Mouse (Mus musculus): ENCODE measurements around the gene Pi4k2b. TPM values are rescaled to one million over a fixed set of nuclear protein-coding genes. Genes with fewer than 3 reads are reported as not detected.

Gene Pi4k2b
- total and polyA plus RNA-seq, 2 experiments from 2014 or later, result 2.3 to 7.7 TPM

DNA sequence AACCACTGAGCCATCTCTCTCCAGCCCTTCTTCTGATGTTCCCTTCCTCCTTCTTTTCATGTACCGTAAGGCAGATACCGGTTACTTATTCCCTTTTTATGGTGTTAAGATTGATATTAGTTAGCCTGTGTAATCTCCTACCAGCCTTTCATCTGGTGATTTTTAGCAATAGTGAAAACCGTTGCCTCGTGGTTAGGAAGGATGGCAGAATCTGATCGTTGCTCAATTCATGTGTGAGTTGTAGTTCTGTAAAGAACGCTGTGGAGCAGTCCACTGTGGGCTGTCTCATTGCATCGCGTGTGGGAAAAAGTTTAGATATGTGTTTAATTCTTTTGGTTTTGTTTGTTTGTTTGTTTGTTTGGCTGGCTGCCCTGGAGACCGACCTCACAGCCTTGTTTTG, 51.9 kb downstream of the Pi4k2b start:
- H3K36me3 ChIP-seq (ENCODE audit: insufficient read depth, low read length), result peaks cover 22% of the 10 kb centered on the region; the same call in 1 of the 2 replicates
- ATAC-seq, result no peak
- no peak overlapping the region for H3K27ac ChIP-seq
- H3K4me3 ChIP-seq (ENCODE audit: low read length), result no peak overlapping the region
- DNase-seq (ENCODE audit: low spot score), result no peak
- H3K4me2 ChIP-seq (ENCODE audit: low read depth, low read length), result no peak overlapping the region
- H3K27me3 ChIP-seq (ENCODE audit: insufficient read depth, low read length), result no peaks in the 10 kb centered on the region
- H3K9ac ChIP-seq (replicated peaks; ENCODE audit: low read length), result no peak overlapping the region
- H3K4me1 ChIP-seq (ENCODE audit: insufficient read depth, low read length), result no peaks in the 10 kb centered on the region
- WGBS, result 90% methylated on average over 9 of the region's 9 CpGs
- no peaks in the 10 kb centered on the region for H3K9me3 ChIP-seq (ENCODE audit: low read length)
- TF ChIP-seq CTCF (IDR thresholded peaks at IDR 0.05; ENCODE audit: low read depth), result no peak

- Histone ChIP-seq H3K4me1 (ENCODE audit: insufficient read depth, low read length) (no peaks in the 10 kb centered on the region), H3K27me3 (ENCODE audit: insufficient read depth, low read length) (no peaks in the 10 kb centered on the region), H3K36me3 (ENCODE audit: insufficient read depth, low read length) (peaks cover 23% of the 10 kb centered on the region; the same call in 1 of the 2 replicates), H3K27ac (no peak overlapping the region), H3K4me2 (ENCODE audit: low read depth, low read length) (no peak overlapping the region), H3K9me3 (ENCODE audit: low read length) (no peaks in the 10 kb centered on the region), H3K9ac (replicated peaks; ENCODE audit: low read length) (no peak overlapping the region), H3K4me3 (ENCODE audit: low read length) (no peak overlapping the region)
- WGBS, result 88% methylated on average over 9 of the region's 9 CpGs
- no peak for DNase-seq (ENCODE audit: low spot score)
- ATAC-seq, result no peak
- no peak for TF ChIP-seq CTCF (IDR thresholded peaks at IDR 0.05; ENCODE audit: low read depth)
Measured at GRCm38 (mm10) chr5:52794109-52794508, 52.7 kb downstream of the Pi4k2b start.

DNA sequence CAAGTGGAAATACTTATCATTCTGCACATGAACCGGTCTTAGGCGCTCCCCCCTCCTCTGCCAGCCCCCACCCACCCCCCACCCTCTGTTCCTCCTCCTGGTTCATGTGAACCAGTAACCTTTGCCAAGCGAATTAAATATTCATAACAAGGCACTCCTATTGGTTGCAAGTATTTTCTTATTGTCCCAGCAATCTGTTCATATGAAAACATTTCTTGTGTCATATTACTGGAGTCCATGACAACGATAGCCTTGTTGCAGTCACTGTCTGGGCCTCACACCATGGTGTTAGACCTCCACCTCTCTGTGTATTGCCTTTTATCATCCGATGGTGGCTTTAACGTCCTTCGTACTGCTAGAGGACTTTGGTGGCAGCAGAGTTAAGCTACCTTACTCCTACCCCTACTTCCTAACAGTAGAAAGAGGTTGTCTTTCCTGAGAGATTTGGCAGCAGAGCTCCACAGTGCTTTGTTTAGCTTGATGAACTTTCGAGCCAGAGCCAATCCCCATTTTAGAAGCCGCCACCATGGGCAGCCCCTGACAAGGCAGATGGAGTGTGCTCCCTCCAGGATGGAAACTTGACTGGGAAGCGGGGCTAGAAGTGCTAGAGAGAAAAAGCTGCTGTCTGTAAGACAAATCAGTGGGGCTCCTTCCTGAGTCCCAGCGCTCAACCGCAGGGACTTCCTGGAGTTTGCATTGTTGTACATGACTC, 58.1 kb downstream of the Pi4k2b start:
- no peaks in the 10 kb centered on the region for H3K27me3 ChIP-seq (ENCODE audit: insufficient read depth, low read length)
- H3K36me3 ChIP-seq (ENCODE audit: insufficient read depth, low read length), result peaks cover 23% of the 10 kb centered on the region; the same call in 1 of the 2 replicates
- DNase-seq (ENCODE audit: low spot score) (peak; percentile 20), ATAC-seq (peak; percentile 88)
- 74% methylated on average over 12 of the region's 12 CpGs for WGBS
- H3K9me3 ChIP-seq (ENCODE audit: low read length), result no peaks in the 10 kb centered on the region
- no peak overlapping the region for H3K9ac ChIP-seq (replicated peaks; ENCODE audit: low read length)
- H3K27ac ChIP-seq, result no peak overlapping the region; the same call in 1 of the 2 replicates
- H3K4me1 ChIP-seq (ENCODE audit: insufficient read depth, low read length), result no peaks in the 10 kb centered on the region
- no peak overlapping the region for H3K4me2 ChIP-seq (ENCODE audit: low read depth, low read length)
- H3K4me3 ChIP-seq (ENCODE audit: low read length), result no peak overlapping the region
- no peak for TF ChIP-seq CTCF (IDR thresholded peaks at IDR 0.05; ENCODE audit: low read depth)

DNA sequence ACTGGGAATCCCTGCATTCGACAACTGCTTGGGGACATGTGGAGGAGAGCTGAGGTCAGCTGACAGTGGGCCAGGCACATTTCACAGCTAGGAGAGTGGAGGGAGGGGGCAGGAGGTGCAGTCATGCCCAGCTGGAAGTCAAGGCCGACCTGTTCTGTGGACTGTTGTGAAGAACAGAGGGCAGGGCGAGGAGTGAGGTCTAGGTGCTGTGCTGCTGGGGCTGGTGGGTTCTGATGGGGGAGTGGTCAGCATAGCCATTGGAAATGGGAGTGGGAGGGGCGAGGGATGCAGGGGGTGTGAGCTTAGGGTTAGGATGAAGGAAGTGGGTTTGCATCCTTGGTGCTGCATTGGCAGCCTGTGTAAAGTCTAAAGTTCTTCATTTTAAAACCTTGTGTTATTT, 64.4 kb downstream of the Pi4k2b start:
- no peak for TF ChIP-seq CTCF (IDR thresholded peaks at IDR 0.05; ENCODE audit: low read depth)
- no peak overlapping the region for H3K4me2 ChIP-seq (ENCODE audit: low read depth, low read length)
- ATAC-seq, result no peak
- no peak overlapping the region for H3K9ac ChIP-seq (replicated peaks; ENCODE audit: low read length)
- no peak overlapping the region for H3K4me3 ChIP-seq (ENCODE audit: low read length)
- WGBS, result 84% methylated on average over 4 of the region's 4 CpGs
- no peaks in the 10 kb centered on the region for H3K27me3 ChIP-seq (ENCODE audit: insufficient read depth, low read length)
- H3K9me3 ChIP-seq (ENCODE audit: low read length), result no peaks in the 10 kb centered on the region
- H3K4me1 ChIP-seq (ENCODE audit: insufficient read depth, low read length), result no peaks in the 10 kb centered on the region
- no peak overlapping the region for H3K27ac ChIP-seq
- H3K36me3 ChIP-seq (ENCODE audit: insufficient read depth, low read length), result 0 out of 2 replicates have a peak, but pooled peaks cover 5% of the 10 kb centered on the region
- no peak for DNase-seq (ENCODE audit: low spot score)

DNA sequence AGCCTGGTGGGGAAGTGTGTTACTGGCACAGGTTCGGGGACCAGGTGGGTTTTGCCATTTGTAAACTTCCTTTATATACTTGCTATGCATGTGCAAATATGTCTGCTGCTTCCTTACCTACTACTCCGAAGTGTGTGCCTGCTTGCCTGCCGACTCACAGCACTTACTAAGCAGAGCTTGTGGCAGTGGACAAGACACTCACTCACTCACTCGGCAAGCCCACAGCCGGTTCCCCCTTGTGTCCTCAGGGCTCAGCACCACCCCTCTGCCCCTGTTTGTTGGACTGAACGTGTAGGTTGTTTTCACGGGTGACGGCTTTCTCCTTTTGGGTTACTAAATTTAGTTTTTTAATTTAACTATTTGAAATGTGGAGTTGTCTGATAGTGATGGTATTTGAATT, 65.0 kb downstream of the Pi4k2b start:
- DNase-seq (ENCODE audit: low spot score) (no peak), ATAC-seq (no peak)
- WGBS, result 77% methylated on average over 8 of the region's 8 CpGs
- TF ChIP-seq CTCF (IDR thresholded peaks at IDR 0.05; ENCODE audit: low read depth), result no peak
- H3K9ac ChIP-seq (replicated peaks; ENCODE audit: low read length), result no peak overlapping the region
- H3K27ac ChIP-seq, result no peak overlapping the region
- H3K4me2 ChIP-seq (ENCODE audit: low read depth, low read length), result no peak overlapping the region
- 0 out of 2 replicates have a peak, but pooled peaks cover 5% of the 10 kb centered on the region for H3K36me3 ChIP-seq (ENCODE audit: insufficient read depth, low read length)
- no peaks in the 10 kb centered on the region for H3K4me1 ChIP-seq (ENCODE audit: insufficient read depth, low read length)
- H3K4me3 ChIP-seq (ENCODE audit: low read length), result no peak overlapping the region
- H3K27me3 ChIP-seq (ENCODE audit: insufficient read depth, low read length), result no peaks in the 10 kb centered on the region
- no peaks in the 10 kb centered on the region for H3K9me3 ChIP-seq (ENCODE audit: low read length)

DNA sequence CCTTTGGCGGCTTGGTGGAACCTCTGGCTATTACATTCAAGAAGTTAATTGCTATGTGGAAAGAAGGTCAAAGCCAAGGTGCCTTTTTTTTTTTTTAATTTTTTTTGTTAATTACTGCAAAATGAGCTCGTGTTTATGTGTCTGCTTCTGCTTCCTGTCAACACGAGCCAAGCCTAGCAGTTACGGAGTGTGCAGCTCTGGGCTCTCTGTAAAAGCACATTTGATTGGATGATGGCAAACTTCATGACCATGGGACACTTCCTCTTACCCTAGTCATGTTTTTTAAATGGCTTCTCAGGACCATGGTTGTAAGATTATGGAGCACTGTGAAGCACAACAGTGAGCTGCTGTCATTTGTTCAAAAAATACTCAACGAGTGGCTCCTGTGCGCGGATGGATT, 65.7 kb downstream of the Pi4k2b start:
- H3K27ac ChIP-seq, result no peak overlapping the region
- H3K27me3 ChIP-seq (ENCODE audit: insufficient read depth, low read length), result no peaks in the 10 kb centered on the region
- TF ChIP-seq CTCF (IDR thresholded peaks at IDR 0.05; ENCODE audit: low read depth), result no peak
- WGBS, result 91% methylated on average over 7 of the region's 7 CpGs
- ATAC-seq (no peak), DNase-seq (ENCODE audit: low spot score) (no peak)
- 0 out of 2 replicates have a peak, but pooled peaks cover 5% of the 10 kb centered on the region for H3K36me3 ChIP-seq (ENCODE audit: insufficient read depth, low read length)
- no peak overlapping the region for H3K9ac ChIP-seq (replicated peaks; ENCODE audit: low read length)
- no peak overlapping the region for H3K4me2 ChIP-seq (ENCODE audit: low read depth, low read length)
- no peak overlapping the region for H3K4me3 ChIP-seq (ENCODE audit: low read length)
- H3K4me1 ChIP-seq (ENCODE audit: insufficient read depth, low read length), result no peaks in the 10 kb centered on the region
- H3K9me3 ChIP-seq (ENCODE audit: low read length), result no peaks in the 10 kb centered on the region

GRCm38 (mm10) chr5:52810446-52810845, 69.1 kb downstream of the Pi4k2b start:
- 90% methylated on average over 6 of the region's 6 CpGs for WGBS
- Histone ChIP-seq H3K27ac (no peak overlapping the region), H3K36me3 (ENCODE audit: insufficient read depth, low read length) (0 out of 2 replicates have a peak, but pooled peaks cover 5% of the 10 kb centered on the region), H3K27me3 (ENCODE audit: insufficient read depth, low read length) (no peaks in the 10 kb centered on the region), H3K9ac (replicated peaks; ENCODE audit: low read length) (no peak overlapping the region), H3K9me3 (ENCODE audit: low read length) (no peaks in the 10 kb centered on the region), H3K4me3 (ENCODE audit: low read length) (no peak overlapping the region), H3K4me1 (ENCODE audit: insufficient read depth, low read length) (no peaks in the 10 kb centered on the region), H3K4me2 (ENCODE audit: low read depth, low read length) (no peak overlapping the region)
- DNase-seq (ENCODE audit: low spot score), result no peak
- no peak for TF ChIP-seq CTCF (IDR thresholded peaks at IDR 0.05; ENCODE audit: low read depth)
- no peak for ATAC-seq
